Mouse (Mus musculus) spleen, postnatal 36 days (tissue): Measurements from ENCODE around the gene Akt1s1.

ENCODE experiments used
- DNase-seq, 2 experiments: peaks; one replicate each; pipeline ENCODE4 v3.0.0; 2022; ENCODE audit warnings: low spot score in 2 of 2, mixed read lengths in 1 of 2

Gene Akt1s1

DNA sequence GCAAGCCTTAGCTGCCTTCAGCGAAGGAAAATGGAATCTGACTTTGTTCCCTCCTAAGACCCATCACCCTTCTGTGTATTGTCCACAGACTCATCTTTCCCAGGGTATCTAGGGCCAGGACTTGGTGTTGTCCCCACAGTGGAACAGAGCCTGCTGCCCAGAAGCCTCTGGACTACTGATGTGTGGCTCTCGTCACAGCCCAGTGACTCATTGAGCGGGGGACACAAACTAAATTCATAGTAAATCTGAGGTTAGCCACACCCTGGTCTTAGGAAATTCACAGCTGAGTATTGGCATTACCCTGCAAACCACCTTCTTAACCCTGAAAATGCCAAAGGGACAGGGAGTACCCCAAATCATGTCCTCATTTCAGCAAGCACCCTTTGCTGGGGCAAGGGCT lies 22.0 kb upstream of the Akt1s1 start:
- DNase-seq: no peak

DNA sequence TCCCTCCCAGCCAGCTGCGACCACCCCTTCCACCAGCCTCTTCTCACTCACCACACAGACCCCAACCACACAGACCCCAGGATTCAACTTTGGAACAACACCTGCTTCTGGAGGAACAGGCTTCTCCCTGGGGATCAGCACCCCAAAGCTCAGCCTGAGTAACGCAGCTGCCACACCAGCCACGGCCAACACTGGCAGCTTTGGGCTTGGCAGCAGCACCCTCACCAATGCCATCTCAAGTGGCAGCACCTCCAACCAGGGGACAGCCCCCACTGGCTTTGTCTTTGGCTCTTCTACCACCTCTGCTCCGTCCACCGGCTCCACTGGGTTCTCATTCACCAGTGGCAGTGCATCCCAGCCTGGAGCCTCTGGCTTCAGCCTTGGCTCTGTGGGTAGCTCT lies 20.1 kb upstream of the Akt1s1 start:
- no peak for DNase-seq

DNA sequence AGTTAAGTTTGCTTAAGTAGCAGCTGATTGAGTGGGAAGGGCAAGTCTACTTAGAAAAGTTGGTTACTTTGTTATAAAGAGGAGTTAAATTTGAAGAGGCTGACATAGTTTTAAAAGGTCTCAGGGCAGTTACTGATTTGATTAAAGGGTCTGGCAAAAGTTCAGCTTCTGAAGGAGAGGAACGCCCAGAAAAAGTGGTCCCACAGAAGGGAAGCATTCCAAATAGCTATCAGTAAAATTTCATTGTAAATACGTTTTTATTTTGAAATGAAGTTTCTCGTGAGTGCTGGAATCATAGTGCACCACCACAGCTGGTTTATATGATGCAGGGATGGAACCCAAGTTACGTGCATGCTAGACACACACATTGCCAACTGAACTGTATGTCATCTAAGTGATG lies 16.0 kb upstream of the Akt1s1 start:
- DNase-seq: no peak

DNA sequence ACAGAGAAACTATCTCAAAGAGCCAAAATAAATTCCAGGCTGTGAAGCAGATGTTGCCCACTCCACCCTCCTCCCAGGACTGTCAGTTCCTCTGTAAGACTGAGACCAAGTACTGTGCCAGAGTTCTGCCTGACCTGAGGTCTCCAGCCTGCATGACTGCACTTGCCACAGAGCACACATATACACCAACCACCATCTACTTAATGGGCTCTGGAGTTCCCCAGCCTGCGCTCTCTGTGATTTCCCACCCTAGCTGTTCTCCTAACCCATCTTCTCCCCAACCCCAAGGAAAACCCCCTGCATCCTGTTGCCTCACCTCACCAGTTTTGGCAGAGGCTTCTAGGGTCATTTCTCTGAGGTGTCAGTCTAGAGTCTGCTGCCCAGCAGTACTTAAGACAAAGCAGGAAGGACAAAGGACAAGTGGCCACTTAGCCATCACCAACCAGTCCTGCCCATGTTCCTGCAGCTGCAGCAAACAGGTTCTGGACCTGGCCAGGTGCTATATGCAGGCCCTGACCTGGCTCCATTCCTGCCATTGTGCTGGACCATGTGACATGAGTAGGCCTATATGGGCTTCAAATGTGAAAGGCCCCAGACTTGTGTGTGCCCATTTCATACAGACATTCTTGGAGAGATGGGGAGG lies 13.3 kb upstream of the Akt1s1 start:
- DNase-seq: peak; percentile 73 to 74

DNA sequence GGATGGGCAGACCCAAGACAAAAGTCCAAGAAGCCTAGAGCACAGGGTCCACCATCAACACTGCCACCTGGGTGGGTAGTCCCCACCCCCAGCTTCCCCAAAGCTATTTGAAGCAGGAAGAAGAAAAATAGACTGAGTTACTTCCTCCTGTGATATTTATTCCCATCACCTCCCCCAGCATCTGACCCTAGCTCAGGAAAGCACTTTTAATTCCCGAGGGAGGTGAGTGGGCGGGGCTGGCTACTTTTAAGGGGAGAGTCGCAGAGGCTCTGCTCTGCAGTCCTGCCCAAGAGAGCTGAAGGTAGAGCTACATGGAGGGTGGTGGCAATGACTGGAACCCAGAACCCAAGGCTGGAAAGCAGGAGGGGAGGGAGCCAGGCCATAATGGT lies 12.8 kb upstream of the Akt1s1 start:
- peak; percentile 91 to 93 for DNase-seq

DNA sequence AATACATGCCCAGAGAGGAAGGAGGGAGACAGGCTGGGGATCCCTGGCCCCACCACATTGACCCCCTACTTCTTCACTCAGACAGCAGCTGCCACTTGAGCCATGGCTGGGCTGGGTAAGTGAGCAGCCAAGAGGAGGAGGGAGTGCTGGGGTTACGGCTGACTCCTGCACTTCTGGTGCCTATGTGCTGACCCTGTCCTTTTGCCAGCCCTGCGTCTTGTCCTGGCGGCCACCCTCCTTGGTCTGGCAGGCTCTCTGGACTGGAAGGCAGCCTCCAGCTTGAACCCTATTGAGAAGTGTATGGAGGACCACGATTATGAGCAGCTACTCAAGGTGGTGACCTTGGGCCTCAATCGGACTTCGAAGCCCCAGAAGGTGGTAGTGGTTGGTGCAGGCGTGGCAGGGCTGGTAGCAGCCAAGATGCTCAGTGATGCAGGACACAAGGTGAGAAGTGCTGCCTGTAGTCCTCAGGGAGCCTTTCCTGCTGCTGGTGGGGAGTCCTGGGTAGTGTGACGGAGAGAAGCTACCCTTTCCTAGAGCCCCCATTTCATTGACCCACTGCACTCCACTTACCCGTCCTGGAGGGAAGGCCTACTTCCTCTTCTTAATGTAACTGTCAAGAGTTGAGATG lies 12.3 kb upstream of the Akt1s1 start:
- DNase-seq: no peak

DNA sequence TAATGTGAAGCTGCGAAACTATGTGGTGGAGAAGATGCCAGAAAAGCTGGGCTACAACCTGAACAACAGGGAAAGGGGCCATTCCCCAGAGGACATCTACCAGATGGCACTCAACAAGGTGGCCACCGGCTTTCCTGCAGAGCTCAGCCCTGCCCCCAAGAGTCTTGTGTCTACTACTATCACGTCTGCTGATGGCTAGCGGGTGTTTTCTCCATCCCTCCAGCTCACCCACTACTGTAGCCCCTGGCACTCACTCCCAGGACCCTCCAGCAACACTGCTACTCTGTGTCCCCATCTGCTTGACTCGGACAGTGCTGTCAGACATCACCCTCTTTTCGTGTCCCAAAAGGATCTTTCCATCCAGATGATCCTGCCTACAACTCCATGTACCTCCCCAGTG lies 10.7 kb upstream of the Akt1s1 start:
- DNase-seq: no peak

DNA sequence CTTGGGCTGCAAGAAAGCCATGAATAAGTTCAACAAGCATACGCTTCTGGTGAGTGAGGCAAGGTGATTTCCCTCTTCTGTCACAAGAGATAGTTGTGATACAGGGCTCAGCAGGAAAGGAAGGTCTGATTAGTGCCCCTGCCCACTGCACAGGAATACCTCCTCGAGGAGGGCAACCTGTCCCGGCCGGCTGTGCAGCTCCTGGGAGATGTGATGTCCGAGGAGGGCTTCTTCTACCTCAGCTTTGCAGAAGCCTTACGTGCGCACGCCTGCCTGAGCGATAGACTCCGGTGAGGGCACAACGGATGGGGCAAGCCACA lies 9.7 kb upstream of the Akt1s1 start:
- no peak for DNase-seq

DNA sequence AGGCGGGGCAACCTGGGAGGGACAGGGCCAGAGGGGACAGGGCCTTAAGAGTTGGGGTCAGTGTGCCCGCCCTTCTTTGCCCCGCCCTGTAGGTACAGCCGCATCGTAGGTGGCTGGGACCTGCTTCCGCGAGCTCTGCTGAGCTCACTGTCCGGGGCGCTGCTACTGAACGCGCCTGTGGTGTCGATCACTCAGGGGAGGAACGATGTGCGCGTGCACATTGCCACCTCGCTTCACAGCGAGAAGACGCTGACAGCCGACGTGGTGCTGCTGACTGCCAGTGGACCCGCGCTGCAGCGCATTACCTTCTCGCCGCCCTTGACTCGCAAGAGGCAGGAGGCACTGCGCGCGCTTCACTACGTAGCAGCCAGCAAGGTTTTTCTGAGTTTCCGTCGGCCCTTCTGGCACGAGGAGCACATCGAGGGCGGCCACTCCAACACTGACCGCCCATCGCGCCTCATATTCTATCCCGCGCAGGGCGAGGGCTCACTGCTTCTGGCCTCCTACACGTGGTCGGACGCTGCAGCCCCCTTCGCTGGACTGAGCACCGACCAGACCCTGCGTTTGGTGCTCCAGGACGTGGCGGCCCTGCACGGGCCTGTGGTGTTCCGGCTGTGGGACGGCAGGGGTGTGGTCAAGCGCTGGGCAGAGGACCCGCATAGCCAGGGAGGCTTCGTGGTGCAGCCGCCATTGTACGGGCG lies 9.2 kb upstream of the Akt1s1 start:
- DNase-seq: peak; percentile 86 to 88

DNA sequence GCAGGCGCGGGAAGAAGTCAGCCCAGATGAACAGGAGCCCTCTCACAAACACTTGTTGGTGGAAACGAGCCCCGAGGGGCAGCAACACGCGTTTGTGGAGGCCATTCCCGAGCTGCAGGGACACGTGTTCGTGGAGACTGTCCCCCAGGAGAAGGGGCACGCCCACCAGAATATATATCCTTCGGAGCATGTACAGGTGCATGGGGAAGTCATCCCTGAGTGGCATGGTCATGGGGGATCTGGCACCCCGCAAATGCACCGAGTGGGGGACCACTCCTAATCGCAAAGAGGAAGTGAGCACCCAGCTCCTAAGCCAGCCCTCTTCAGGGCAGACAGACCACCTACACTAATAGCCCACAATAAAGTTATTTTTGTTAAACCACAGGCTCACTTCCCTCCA lies 8.4 kb upstream of the Akt1s1 start:
- peak; percentile 52 to 62 for DNase-seq

DNA sequence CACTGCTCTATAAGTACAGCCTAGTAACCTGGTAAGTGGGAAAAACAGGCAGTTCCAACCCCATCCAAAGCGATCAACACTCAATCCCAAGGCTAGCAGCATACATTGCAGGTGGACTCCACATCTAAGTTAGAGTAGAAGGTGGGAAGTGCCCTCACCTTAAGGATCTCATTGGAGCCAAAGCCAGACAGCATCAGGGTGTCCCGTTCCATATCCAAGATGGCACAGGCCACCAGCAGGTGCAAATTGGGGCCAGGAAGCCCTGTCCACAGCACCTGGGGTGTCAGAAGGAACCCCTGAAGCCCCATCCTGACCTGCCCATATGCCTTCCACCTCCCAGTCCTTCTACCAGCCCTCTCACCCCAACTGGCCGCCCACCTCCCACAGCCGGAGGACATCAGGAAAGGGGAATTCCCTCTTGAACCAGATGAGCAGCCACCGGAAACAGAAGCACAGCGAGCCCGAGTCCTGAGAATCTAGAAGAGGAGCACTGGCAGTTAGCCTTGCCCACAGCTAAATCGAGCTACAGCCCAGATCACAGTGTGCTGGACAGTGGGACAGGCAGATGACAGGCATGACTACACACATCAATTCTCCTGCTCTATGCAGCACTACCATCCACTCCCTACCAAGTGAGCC lies 6.8 kb upstream of the Akt1s1 start:
- no peak for DNase-seq

DNA sequence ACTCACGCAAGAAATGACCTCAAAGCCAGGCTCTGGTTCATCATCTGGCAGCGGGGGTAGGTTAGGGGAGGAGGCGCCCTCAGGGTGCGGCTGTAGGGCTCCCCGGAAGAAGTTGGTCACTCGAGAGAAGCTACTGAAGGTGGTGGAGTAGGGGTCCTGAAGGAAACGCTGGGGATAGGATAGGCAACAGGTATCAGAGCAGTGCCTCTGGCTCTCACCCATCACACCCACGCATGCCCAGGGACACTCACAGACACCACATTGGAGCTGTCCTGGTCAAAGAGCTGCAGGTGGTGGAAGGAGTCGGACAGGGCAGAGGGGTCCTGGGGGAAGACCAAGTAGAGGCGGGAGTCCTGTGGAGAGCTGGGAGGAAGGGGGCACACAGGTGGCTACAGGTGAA lies 3.8 kb upstream of the Akt1s1 start:
- no peak for DNase-seq

DNA sequence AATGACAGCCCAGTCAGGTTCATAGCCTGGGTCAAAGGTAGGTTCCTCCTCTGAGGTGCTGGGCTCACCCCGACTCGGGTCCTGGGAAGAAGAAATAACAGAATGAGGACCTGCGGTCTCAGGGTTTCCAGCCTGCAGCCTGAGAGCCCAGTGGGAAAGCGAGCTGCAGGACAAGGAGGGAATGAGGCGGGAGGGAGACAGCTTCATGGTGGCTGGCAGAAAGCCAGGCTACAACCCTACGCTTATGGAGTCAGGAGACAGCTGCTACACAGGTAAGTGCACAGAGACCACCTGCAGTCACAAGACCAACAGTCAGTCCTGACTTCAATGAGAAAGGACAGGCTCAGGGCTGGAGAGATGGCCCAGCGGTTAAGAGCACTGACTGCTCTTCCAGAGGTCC lies 2.0 kb upstream of the Akt1s1 start:
- no peak for DNase-seq

DNA sequence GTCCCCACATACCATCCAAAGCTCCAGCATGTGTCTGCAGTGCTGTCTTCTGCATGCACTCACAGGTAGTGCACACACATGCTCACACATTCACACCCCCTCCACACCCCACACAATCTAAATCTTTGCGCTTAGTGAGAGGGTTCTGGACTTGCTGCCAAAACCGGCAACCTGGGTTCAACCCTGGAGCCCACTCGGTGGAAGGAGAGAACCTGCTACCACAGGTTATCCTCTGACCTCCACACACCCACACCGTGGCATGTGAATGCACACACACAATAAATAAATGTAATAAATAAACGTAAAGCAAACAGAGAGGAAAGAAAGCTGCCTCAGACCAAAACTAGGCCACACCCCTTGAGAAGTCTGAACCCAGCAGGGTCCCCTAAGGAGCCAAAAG lies 1.0 kb upstream of the Akt1s1 start:
- no peak for DNase-seq

DNA sequence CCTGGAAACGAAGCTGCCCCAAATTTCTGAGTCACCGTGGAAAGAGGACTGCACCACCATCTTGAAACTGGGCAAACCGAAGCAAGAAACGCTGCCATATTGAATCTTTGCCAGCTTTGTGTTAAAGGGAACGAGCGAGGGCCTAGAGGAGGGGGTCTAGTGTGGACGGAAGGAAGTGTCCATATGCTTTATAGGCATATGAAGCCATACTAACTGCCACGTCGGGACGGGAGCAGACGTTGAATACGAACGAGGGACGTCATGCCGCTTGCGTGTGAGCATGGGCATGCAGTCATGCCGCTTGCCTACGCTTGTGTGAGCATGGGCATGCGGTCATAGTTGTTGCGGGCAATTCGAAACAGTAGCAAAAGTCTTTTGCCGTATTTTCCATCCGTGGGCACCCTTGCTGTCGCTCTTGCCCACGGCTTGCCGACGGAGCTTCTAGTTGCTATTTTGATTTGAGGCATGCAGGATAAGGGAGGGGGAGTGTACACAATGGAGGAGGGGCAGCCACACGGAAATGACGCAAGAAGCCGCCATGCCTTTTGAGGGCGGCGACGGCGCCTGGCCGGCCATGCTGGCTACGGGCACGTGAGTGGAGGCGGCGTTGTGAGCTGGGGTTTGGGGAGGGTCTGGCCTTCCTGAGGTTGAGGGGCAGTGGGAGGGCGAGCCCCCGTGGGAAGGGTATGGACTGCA lies 773 bp downstream of the Akt1s1 start:
- DNase-seq: peak; percentile 91 to 92

DNA sequence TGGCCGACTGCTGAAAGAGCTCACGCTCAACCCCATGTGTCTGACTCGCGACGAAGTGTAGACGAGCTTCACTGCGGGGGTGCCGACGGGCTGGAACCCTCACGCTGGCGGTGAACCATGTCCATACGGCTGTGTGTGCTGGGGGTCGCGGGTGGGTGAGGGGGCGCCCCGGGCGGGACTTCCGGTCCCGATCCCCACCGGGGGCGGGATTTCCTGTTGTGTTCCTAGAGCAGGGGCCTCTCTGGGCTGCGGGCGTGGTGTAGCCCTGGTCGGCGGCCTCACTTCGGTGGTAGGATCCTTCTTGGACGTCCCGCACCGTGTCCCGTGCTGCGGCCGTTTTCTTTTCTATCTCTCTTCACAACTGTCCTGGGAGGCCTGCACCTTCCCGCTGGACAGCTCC lies 1.4 kb downstream of the Akt1s1 start:
- peak; percentile 73 to 80 for DNase-seq

DNA sequence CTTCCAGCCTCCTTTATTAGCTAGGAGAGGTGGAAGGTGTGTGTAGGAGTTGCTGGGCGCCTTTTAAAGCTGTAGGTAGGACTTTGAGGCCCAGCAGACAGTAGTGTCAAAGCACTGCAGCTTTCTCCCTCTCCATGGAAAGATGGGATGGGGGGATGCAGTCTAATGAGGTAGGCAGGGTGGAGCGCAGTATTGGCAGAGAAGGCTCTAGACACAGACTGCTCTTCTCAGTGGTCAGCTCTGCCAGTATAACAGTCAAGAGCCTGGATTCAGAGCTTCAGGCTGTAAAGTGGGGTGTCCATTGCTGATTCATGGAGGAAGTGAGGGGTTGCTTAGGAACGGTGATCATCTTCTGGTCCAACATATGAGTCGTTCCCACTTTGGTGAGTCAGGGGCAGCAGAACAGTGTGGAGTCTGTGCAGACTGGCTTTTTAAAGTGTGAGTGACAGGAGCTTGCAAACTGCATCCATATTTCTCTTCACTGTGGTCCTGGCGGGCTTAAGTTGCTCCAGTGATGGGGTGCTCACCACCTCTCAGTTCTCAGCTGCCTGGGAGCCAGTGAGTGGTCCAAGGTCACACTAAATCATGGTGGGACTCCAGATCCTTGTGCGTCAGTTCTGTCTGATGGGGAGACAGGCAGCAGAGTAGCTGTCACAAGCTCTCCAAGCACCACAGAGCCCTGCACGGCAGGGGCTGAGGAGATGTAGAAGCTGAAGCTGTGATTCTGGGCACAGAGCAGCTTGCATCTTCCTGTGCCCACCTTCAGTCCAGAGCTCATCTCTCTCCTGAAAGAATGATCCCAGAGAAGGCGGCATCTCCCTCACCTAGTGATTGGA lies 2.2 kb downstream of the Akt1s1 start:
- DNase-seq: peak in 1 of 2 experiments; percentile 2

DNA sequence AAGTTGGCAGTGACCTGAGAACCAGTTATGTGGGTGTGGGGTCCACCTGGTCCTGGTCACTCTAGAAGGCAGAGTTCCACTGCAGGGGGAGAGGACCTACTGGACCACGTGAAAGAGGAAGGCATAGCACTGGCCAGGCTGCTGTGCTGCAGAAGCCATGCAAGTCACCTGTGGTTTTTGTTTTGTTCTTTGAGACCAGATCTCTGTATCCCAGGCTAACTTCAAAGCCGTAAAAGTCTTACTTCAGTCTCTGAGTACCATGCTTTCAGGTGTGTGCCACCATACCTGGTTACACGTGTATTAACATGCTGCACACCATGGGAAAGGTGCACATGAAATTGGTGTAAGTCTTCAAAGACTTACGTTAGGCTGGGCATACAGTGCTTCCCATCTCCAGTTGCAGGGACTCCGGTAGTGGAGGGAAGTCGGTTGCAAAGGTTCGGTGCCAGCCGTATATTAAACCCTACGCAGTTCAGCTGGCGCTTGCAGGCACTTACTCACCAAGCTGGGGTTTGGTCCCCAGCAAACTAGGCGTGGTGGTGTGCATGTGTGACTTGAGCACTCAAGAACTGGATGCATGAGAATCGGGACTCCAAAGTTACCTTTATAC lies 2.9 kb downstream of the Akt1s1 start:
- DNase-seq: no peak

DNA sequence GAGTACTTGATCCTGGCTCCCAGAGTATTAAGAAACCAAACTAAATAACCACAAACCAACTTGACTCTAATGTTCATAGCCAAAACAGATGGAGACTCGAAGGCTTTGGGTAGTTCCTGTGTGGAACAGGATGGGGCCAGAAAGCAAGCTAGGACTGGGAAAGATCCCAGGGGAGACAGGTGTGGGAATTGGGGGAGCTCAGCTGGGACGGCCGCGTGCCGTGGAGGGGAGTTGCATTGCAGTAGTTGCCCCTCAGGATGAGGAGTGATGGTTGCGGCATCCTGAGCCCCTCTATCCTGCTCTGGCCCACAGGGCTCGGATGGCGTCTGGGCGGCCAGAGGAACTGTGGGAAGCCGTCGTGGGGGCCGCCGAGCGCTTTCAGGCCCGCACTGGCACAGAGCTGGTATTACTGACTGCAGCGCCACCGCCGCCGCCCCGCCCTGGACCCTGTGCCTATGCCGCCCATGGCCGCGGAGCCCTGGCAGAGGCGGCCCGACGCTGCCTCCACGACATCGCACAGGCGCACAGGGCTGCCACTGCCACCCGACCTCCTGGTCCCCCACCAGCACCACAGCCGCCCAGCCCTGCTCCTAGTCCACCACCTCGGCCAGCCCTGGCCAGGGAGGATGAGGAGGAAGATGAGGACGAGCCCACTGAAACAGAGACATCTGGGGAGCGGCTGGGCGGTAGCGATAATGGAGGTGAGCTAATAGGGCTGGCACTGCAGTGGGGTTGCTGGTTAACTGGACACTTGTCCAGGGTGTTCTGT lies 3.7 kb downstream of the Akt1s1 start:
- DNase-seq: no peak

DNA sequence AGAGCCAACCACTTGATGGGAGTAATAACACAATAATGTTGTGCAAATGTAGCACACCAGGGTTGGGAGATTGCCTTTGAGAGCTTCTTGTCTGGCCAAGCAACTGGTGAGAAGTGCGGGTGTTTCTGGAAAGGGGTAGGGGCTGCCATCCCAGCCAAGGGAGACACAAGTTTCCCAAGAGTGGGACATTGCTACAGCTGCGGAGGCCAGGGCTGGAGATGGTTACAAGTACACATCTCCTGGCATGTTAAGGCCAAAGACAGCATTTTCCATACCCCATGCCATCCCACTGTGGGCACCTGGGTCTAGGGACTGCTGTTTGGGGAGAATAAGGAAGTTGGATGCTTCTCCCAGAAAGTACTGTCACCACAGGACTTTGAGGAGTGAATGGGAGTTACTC lies 4.3 kb downstream of the Akt1s1 start:
- DNase-seq: no peak
